ENCODE assay signal across 16 mouse cellular contexts in the genomic region with DNA sequence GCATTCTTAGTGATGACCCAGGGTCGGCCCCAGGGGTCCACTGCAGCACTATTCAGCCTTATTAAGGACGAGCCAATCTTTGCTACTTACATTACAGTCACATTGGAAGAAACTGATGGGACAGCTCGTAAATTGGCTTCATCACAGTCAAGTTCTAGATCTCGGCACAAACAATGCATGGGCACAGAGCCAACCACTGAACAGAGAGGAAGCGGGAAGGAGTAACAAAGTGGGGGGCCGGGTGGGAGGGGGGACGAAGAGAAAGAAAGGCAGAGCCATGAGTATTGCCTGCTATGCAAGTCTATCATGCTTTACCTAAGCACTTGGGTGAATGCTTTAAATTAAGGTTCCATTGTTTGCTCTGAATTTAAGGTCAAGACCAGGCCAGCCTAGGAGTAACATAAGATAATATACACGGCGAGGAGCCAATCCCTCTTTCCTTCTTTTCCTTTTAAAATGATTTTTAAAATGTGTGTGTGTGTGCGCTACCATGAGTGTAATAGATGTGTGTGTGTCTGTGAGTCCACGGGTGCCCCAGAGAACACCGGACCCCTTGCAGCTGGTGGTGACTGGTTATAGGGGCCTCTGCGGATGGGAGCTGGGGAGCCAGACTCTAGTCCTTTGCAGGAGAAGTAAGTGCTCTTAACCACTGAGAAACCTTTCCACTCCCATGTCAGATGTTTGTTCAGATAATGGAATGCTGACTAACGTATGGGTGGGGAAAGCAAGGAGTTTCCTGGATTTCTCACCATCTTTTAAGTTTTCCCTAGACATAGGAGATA. TPM values are rescaled to one million over a fixed set of nuclear protein-coding genes. Genes with fewer than 3 reads are reported as not detected.
DNase-seq lines count a peak whose midpoint lies in the region; ATAC-seq and TF ChIP-seq lines count a peak whose summit lies in the region.
"Had no signal": no experiment of that assay in that cellular context is flagged by ENCODE, and none has a peak within 500 bp of the region (broad histone marks: within the 10 kb centered on the region; RNA-seq: fewer than 3 reads in every experiment).

No protein-coding gene starts in this region.

- no peaks in the 10 kb centered on the region for H3K36me3 ChIP-seq in lung, embryonic 14.5 days (ENCODE audit: insufficient read depth)
- H3K36me3 ChIP-seq: forebrain, embryonic 10.5 days; limb, embryonic 12.5 days had no signal

- no peak overlapping the region for H3K27ac ChIP-seq in lung, embryonic 14.5 days (ENCODE audit: low read depth)
- H3K27ac ChIP-seq: forebrain, embryonic 10.5 days; gastrocnemius, adult 2 months; limb, embryonic 12.5 days had no signal

- H3K4me1 ChIP-seq in lung, embryonic 14.5 days (ENCODE audit: insufficient read depth), result peaks cover 4% of the 10 kb centered on the region; the same call in 1 of the 2 replicates
- H3K4me1 ChIP-seq in lung, adult 2 months (ENCODE audit: control insufficient read depth, insufficient read depth, low read length), result no peaks in the 10 kb centered on the region
- H3K4me1 ChIP-seq: limb, embryonic 12.5 days had no signal

- no peak for TF ChIP-seq CTCF in lung, embryonic 14.5 days (IDR thresholded peaks at IDR 0.05; ENCODE audit: low read depth)
- TF ChIP-seq CTCF in lung, adult 2 months (IDR thresholded peaks at IDR 0.05; ENCODE audit: insufficient read depth, low read length), result no peak

- H3K9me3 ChIP-seq in lung, embryonic 14.5 days (ENCODE audit: low read depth, low read length), result no peaks in the 10 kb centered on the region
- H3K9me3 ChIP-seq: forebrain, embryonic 10.5 days; limb, embryonic 12.5 days had no signal

- WGBS in lung, embryonic 14.5 days, result 48% methylated on average over 14 of the region's 14 CpGs
- WGBS in lung, adult 2 months, result 39% methylated on average over 14 of the region's 14 CpGs

- peak overlapping the region; percentile 25; the same call in 1 of the 2 replicates for H3K4me2 ChIP-seq in lung, embryonic 14.5 days
- H3K4me2 ChIP-seq: limb, embryonic 12.5 days had no signal

- ATAC-seq in lung, embryonic 14.5 days (ENCODE audit: insufficient read depth), result peak; percentile 54
- ATAC-seq: liver, postnatal 0 days had no signal

- no peak overlapping the region for H3K4me3 ChIP-seq in lung, embryonic 14.5 days (ENCODE audit: low read depth, low read length)
- H3K4me3 ChIP-seq in lung, adult 2 months (replicated peaks; ENCODE audit: extremely low read depth, low read depth, low read length), result no peak overlapping the region
- H3K4me3 ChIP-seq: forebrain, embryonic 10.5 days; gastrocnemius, adult 2 months; limb, embryonic 12.5 days had no signal

- DNase-seq in heart, adult 11 months, result peak; percentile 83
- DNase-seq in heart, postnatal 25 days (ENCODE audit: low spot score), result no peak
- peak; percentile 75 for DNase-seq in lung, embryonic 14.5 days
- no peak for DNase-seq in lung, adult 2 months
- peak; percentile 59 to 65 for DNase-seq in kidney, postnatal 4 days
- DNase-seq in retina, embryonic 14.5 days (ENCODE audit: low spot score), result peak; percentile 28
- no peak for DNase-seq in ovary, postnatal 10 days (ENCODE audit: low spot score)
- DNase-seq in left cerebral cortex, adult 8-10 months (ENCODE audit: low spot score in 2 of 2), result no peak
- DNase-seq: gastrocnemius, adult 2 months; liver, postnatal 0 days had no signal

- no peak overlapping the region for H3K9ac ChIP-seq in lung, embryonic 14.5 days
- H3K9ac ChIP-seq: limb, embryonic 12.5 days; liver, postnatal 0 days had no signal

- no peaks in the 10 kb centered on the region for H3K27me3 ChIP-seq in lung, embryonic 14.5 days (ENCODE audit: insufficient read depth, low read length)
- H3K27me3 ChIP-seq: limb, embryonic 12.5 days had no signal

- intact Hi-C loops in heart, postnatal 25 days (cut with DNase I), result no loop called here

- TF ChIP-seq POLR2A in lung, adult 2 months (IDR thresholded peaks at IDR 0.05; ENCODE audit: borderline replicate concordance, extremely low read depth, low read depth, low read length), result no peak

RNA-seq across cellular contexts. Expression of a gene that starts 53.2 kb away (rescaled TPM):
- total RNA-seq in heart, postnatal 25 days (2021), result 100 to 1,000 TPM; 492 to 526 TPM
- polyA plus RNA-seq in lung, embryonic 14.5 days (2014; fragmentation: Nextera tagmentation; extraction: Ambion mirVana), result 48.1 and 52.5 TPM in 2 replicates
- 54.0 and 57.1 TPM in 2 replicates for polyA plus RNA-seq in lung, adult 2 months (2012; rRNA removed)
- total RNA-seq in left cerebral cortex, adult 8-10 months (2022), result 10 to 100 TPM; 23.1 to 28.2 (median 25.4) TPM

RNA-seq across cellular contexts. Expression of a gene that starts 53.7 kb away (rescaled TPM):
- total RNA-seq in heart, postnatal 25 days (2021), result 1 to 10 TPM; 1.7 TPM
- 35.8 and 39.8 TPM in 2 replicates for polyA plus RNA-seq in lung, embryonic 14.5 days (2014; fragmentation: Nextera tagmentation; extraction: Ambion mirVana)
- polyA plus RNA-seq in lung, adult 2 months (2012; rRNA removed), result 0.92 and 1.2 TPM in 2 replicates
- total RNA-seq in left cerebral cortex, adult 8-10 months (2022), result 1 to 10 TPM; 1.1 to 1.4 (median 1.2) TPM
- total RNA-seq: monocyte, adult 5-6 weeks had no signal

RNA-seq across cellular contexts. Expression of a gene that starts 55.1 kb away (rescaled TPM):
- 1 to 10 TPM; 1.7 to 1.8 TPM for total RNA-seq in heart, postnatal 25 days (2021)
- polyA plus RNA-seq in lung, embryonic 14.5 days (2014; fragmentation: Nextera tagmentation; extraction: Ambion mirVana), result 0.05 and 0.61 TPM in 2 replicates
- polyA plus RNA-seq in lung, adult 2 months (2012; rRNA removed), result 0.14 and 0.36 TPM in 2 replicates
- total RNA-seq in left cerebral cortex, adult 8-10 months (2022), result 10 to 100 TPM; 14.1 to 16.4 (median 15.6) TPM
- total RNA-seq: gastrocnemius, adult 2 months; hematopoietic stem cell, adult 5-6 weeks; MEL; monocyte, adult 5-6 weeks had no signal
- polyA plus RNA-seq: C2C12; forebrain, embryonic 10.5 days had no signal

Comparison
In these comparisons a context has a peak if more than half of its experiments do, and no peak if none do; other contexts are left out.
1. DNase-seq: peak in heart, adult 11 months (single experiment), lung, embryonic 14.5 days (single experiment), kidney, postnatal 4 days (2 of 2) and retina, embryonic 14.5 days (single experiment); none in heart, postnatal 25 days (single experiment), lung, adult 2 months (single experiment), ovary, postnatal 10 days (single experiment) and left cerebral cortex, adult 8-10 months (0 of 2).
2. RNA of a gene that starts 53.2 kb away (total RNA-seq): 492 to 526 TPM in heart, postnatal 25 days; 23.1 to 28.2 TPM in left cerebral cortex, adult 8-10 months; every median in the first group is over 10 times any median in the second.
3. RNA of a gene that starts 55.1 kb away (total RNA-seq): 14.1 to 16.4 TPM in left cerebral cortex, adult 8-10 months; 1.7 to 1.8 TPM in heart, postnatal 25 days; every median in the first group is over 4 times any median in the second.